Mouse (Mus musculus) gastrocnemius, adult 2 months (tissue): ENCODE results near the gene Cdk5r2. TPM values are rescaled to one million over a fixed set of nuclear protein-coding genes. Genes with fewer than 3 reads are reported as not detected.
A peak's percentile ranks its signal among the peaks of the same experiment; 100 is the strongest.
"Not testable (repeated sequence)": the region's sequence is repeated elsewhere in the genome, so short reads cannot be mapped to it uniquely, and the experiment has no call there.

Experiments
- DNase-seq: peaks from one replicate; pipeline ENCODE4 v3.0.0; 2022
- H3K27ac ChIP-seq: fragments of 200-600 bp; 2 replicates; pipeline ENCODE4 v1.8.1; 2022; ENCODE audit warnings: mild to moderate bottlenecking
- H3K4me3 ChIP-seq: fragments of 200-600 bp; 2 replicates; pipeline ENCODE4 v1.8.1; 2022; ENCODE audit warnings: mild to moderate bottlenecking, moderate library complexity
- CTCF ChIP-seq: fragments of 200-600 bp; IDR thresholded peaks from 2 replicates; pipeline ENCODE4 v1.8.1; 2022; ENCODE audit warnings: antibody characterized with exemption, mild to moderate bottlenecking, moderate library complexity
- intact Hi-C: fragments of 180-260 bp; cut with DNase I; formaldehyde crosslinking; loops from one replicate; pipeline ENCODE4 v1.15.1; 2025
- long read RNA-seq, 2 experiments: library from polyadenylated mRNA; stranded (forward); transcript quantifications; one replicate each; pipeline ENCODE4 v2.0.0; 2021
- total RNA-seq, 2 experiments: library from RNA; stranded (reverse); gene quantifications; 2 replicates each; pipeline ENCODE4 v1.2.3; 2021

Cdk5r2 gene
- total RNA-seq, result not detected
- long read RNA-seq, experiment 1, result 0 reads
- long read RNA-seq, experiment 2, result 0 reads

- intact Hi-C loops, result no loop called here
- TF ChIP-seq CTCF, result no peak
These were observed at the start of gene Cdk5r2 for GRCm38 (mm10) chr1:74854306-74855056. Cdk5r2 (plus strand) TSS chr1:74854934.

GRCm38 (mm10) chr1:74805340-74805835, 49.3 kb upstream of the Cdk5r2 start:
- DNase-seq, result no peak
- TF ChIP-seq CTCF, result no peak
- intact Hi-C loops, result no loop called here
- no peak overlapping the region for H3K27ac ChIP-seq
- H3K4me3 ChIP-seq, result no peak overlapping the region

More at GRCm38 (mm10) chr1:74854306-74855056, at the start of gene Cdk5r2:
- H3K27ac ChIP-seq, result no peak within 1 kb of the TSS
- DNase-seq, result peak; percentile 88
- peak within 1 kb of the TSS; percentile 71 for H3K4me3 ChIP-seq

GRCm38 (mm10) chr1:74805843-74806242, 48.9 kb upstream of the Cdk5r2 start:
- intact Hi-C loops, result no loop called here
- DNase-seq, result no peak
- TF ChIP-seq CTCF, result no peak
- no peak overlapping the region for H3K4me3 ChIP-seq
- H3K27ac ChIP-seq, result no peak overlapping the region

GRCm38 (mm10) chr1:74806360-74807311, 48.1 kb upstream of the Cdk5r2 start:
- intact Hi-C loops, result no loop called here
- Histone ChIP-seq H3K27ac (no peak overlapping the region), H3K4me3 (peak overlapping the region; percentile 21; the same call in 1 of the 2 replicates)
- DNase-seq, result no peak
- peak; percentile 21 for TF ChIP-seq CTCF

GRCm38 (mm10) chr1:74807551-74808071, 47.1 kb upstream of the Cdk5r2 start:
- no peak for DNase-seq
- intact Hi-C loops, result loop anchor here (1.0 kb wide), 1 partner anchor 20 kb away; no protein-coding TSS in a partner anchor
- peak overlapping the region; percentile 33; the same call in 1 of the 2 replicates for H3K4me3 ChIP-seq

GRCm38 (mm10) chr1:74808078-74808477, 46.7 kb upstream of the Cdk5r2 start:
- intact Hi-C loops, result loop anchor here (1.0 kb wide), 1 partner anchor 21 kb away; no protein-coding TSS in a partner anchor
- H3K4me3 ChIP-seq, result peak overlapping the region; percentile 33
- DNase-seq, result peak; percentile 91
- peak; percentile 95 for TF ChIP-seq CTCF
- H3K27ac ChIP-seq, result 0 out of 2 replicates have a peak overlapping the region, but pooled peaks have one; percentile 28

More at GRCm38 (mm10) chr1:74807551-74808071, 47.1 kb upstream of the Cdk5r2 start:
- TF ChIP-seq CTCF, result no peak
- no peak overlapping the region for H3K27ac ChIP-seq

GRCm38 (mm10) chr1:74809007-74809406, 45.7 kb upstream of the Cdk5r2 start:
- DNase-seq, result no peak
- intact Hi-C loops, result no loop called here
- H3K4me3 ChIP-seq, result no peak overlapping the region
- peak; percentile 22; the same call in 1 of the 2 replicates for TF ChIP-seq CTCF
- no peak overlapping the region for H3K27ac ChIP-seq

- no peak for DNase-seq
- no peak for TF ChIP-seq CTCF
- Histone ChIP-seq H3K27ac (no peak overlapping the region), H3K4me3 (no peak overlapping the region)
- intact Hi-C loops, result no loop called here
These were observed 39.6 kb upstream of the Cdk5r2 start for GRCm38 (mm10) chr1:74814931-74815647.

GRCm38 (mm10) chr1:74815965-74816364, 38.8 kb upstream of the Cdk5r2 start:
- H3K27ac ChIP-seq, intact Hi-C loops, H3K4me3 ChIP-seq, DNase-seq: not testable (repeated sequence)

- intact Hi-C loops, result no loop called here
- Histone ChIP-seq H3K27ac (peak overlapping the region; percentile 97), H3K4me3 (peak overlapping the region; percentile 97)
- TF ChIP-seq CTCF, result no peak
- peak; percentile 96 for DNase-seq
These were observed 38.0 kb upstream of the Cdk5r2 start for GRCm38 (mm10) chr1:74816612-74817199.

GRCm38 (mm10) chr1:74817219-74817618, 37.5 kb upstream of the Cdk5r2 start:
- H3K27ac ChIP-seq, result peak overlapping the region; percentile 97
- no peak for DNase-seq
- intact Hi-C loops, result no loop called here
- peak overlapping the region; percentile 97 for H3K4me3 ChIP-seq
- no peak for TF ChIP-seq CTCF

- no peak overlapping the region for H3K4me3 ChIP-seq
- intact Hi-C loops, result no loop called here
- no peak for DNase-seq
- no peak for TF ChIP-seq CTCF
- no peak overlapping the region for H3K27ac ChIP-seq
These were observed 36.2 kb upstream of the Cdk5r2 start for GRCm38 (mm10) chr1:74818509-74818908.

- DNase-seq, H3K4me3 ChIP-seq, intact Hi-C loops, H3K27ac ChIP-seq: not testable (repeated sequence)
These were observed 31.1 kb upstream of the Cdk5r2 start for GRCm38 (mm10) chr1:74823598-74823997.
